Mouse (Mus musculus) thymus, adult 2 months (tissue): ENCODE results near the gene Thrsp. TPM values are rescaled to one million over a fixed set of nuclear protein-coding genes. Genes with fewer than 3 reads are reported as not detected.
A peak's percentile ranks its signal among the peaks of the same experiment; 100 is the strongest.
"Not testable (repeated sequence)": the region's sequence is repeated elsewhere in the genome, so short reads cannot be mapped to it uniquely, and the experiment has no call there.

Experiments used
- DNase-seq: peaks from one replicate; pipeline ENCODE4 v3.0.0; 2021
- H3K27ac ChIP-seq: fragments of 200-500 bp; 2 replicates; pipeline ENCODE4 v1.5.1; 2012; ENCODE audit warnings: low read length, control low read depth; ENCODE audit not compliant: control insufficient read depth, insufficient read depth
- H3K27me3 ChIP-seq: fragments of 200-500 bp; 2 replicates; pipeline ENCODE4 v1.6.1; 2012; ENCODE audit warnings: mild to moderate bottlenecking, low read length, moderate library complexity, mixed read lengths; ENCODE audit not compliant: control insufficient read depth, insufficient read depth
- H3K36me3 ChIP-seq: fragments of 200-500 bp; 2 replicates; pipeline ENCODE4 v1.6.1; 2012; ENCODE audit warnings: mild to moderate bottlenecking, low read length, moderate library complexity; ENCODE audit not compliant: control insufficient read depth, insufficient read depth
- H3K4me1 ChIP-seq: fragments of 200-500 bp; replicated peaks from 2 replicates; pipeline ENCODE4 v1.6.1; 2012; ENCODE audit warnings: low read length; ENCODE audit not compliant: control insufficient read depth, insufficient read depth
- H3K4me3 ChIP-seq: fragments of 200-500 bp; 2 replicates; pipeline ENCODE4 v1.5.1; 2012; ENCODE audit warnings: mild to moderate bottlenecking, low read length, control low read depth, moderate library complexity; ENCODE audit not compliant: control insufficient read depth, insufficient read depth
- CTCF ChIP-seq: fragments of 200-500 bp; IDR thresholded peaks from 2 replicates; pipeline ENCODE4 v1.5.1; 2012; ENCODE audit warnings: mild to moderate bottlenecking, control low read depth, low read length, moderate library complexity, borderline replicate concordance; ENCODE audit not compliant: control insufficient read depth, poor library complexity, insufficient read depth; ENCODE audit errors: extremely low read depth
- POLR2A ChIP-seq: fragments of 200-500 bp; IDR thresholded peaks from 2 replicates; pipeline ENCODE4 v1.6.1; 2012; ENCODE audit warnings: mild to moderate bottlenecking, low read length, control low read depth, moderate library complexity; ENCODE audit not compliant: control insufficient read depth, poor library complexity, insufficient read depth; ENCODE audit errors: extremely low read depth
- WGBS: fragments of 180-500 bp; shearing (Covaris S2); methylation state at CpG from one replicate; pipeline ENCODE4 v1.1.7; 2018; 5-methylcytosine and 5-hydroxymethylcytosine counted together
- polyA plus RNA-seq: library from polyadenylated mRNA; depleted of rRNA; stranded (reverse); fragments of >200 nt; gene quantifications from 2 replicates; pipeline ENCODE4 v1.2.3, GENCODE M21; 2012

The Thrsp gene
- polyA plus RNA-seq, 1 experiment = 116 TPM

GRCm38 (mm10) chr7:97447050-97447531 lies 29.6 kb upstream of the Thrsp start:
- no peak for TF ChIP-seq CTCF
- no peak for TF ChIP-seq POLR2A
- WGBS = 25% methylated on average over 6 of the region's 6 CpGs
- no peak overlapping the region for H3K4me3 ChIP-seq
- 0 out of 2 replicates have a peak overlapping the region, but pooled peaks have one; percentile 7 for H3K27ac ChIP-seq
- no peaks in the 10 kb centered on the region for H3K36me3 ChIP-seq
- DNase-seq = peak; percentile 17
- peaks cover 17% of the 10 kb centered on the region for H3K4me1 ChIP-seq
- H3K27me3 ChIP-seq = no peaks in the 10 kb centered on the region

- no peaks in the 10 kb centered on the region for H3K36me3 ChIP-seq
- no peak overlapping the region for H3K27ac ChIP-seq
- H3K4me3 ChIP-seq = no peak overlapping the region
- H3K27me3 ChIP-seq = no peaks in the 10 kb centered on the region
- H3K4me1 ChIP-seq = peaks cover 14% of the 10 kb centered on the region
- DNase-seq = peak; percentile 40
- 1% methylated on average over 6 of the region's 6 CpGs for WGBS
- TF ChIP-seq CTCF (no peak), POLR2A (no peak)
Measured at GRCm38 (mm10) chr7:97446171-97446925, 28.8 kb upstream of the Thrsp start.

GRCm38 (mm10) chr7:97438986-97439385 lies 21.5 kb upstream of the Thrsp start:
- Histone ChIP-seq H3K4me1 (no peaks in the 10 kb centered on the region; the same call in 1 of the 2 replicates), H3K27me3 (no peaks in the 10 kb centered on the region), H3K27ac (no peak overlapping the region), H3K36me3 (no peaks in the 10 kb centered on the region), H3K4me3 (no peak overlapping the region)
- TF ChIP-seq CTCF (no peak), POLR2A (no peak)
- DNase-seq = no peak

- Histone ChIP-seq H3K4me3 (no peak overlapping the region), H3K27me3 (no peaks in the 10 kb centered on the region), H3K4me1 (0 out of 2 replicates have a peak, but pooled peaks cover 3% of the 10 kb centered on the region), H3K27ac (no peak overlapping the region), H3K36me3 (no peaks in the 10 kb centered on the region)
- TF ChIP-seq POLR2A = no peak
- no peak for TF ChIP-seq CTCF
- 80% methylated on average over 10 of the region's 10 CpGs for WGBS
- no peak for DNase-seq
Measured at GRCm38 (mm10) chr7:97434517-97434916, 17.0 kb upstream of the Thrsp start.

GRCm38 (mm10) chr7:97433517-97433916 lies 16.0 kb upstream of the Thrsp start:
- not testable (repeated sequence) for H3K36me3 ChIP-seq, H3K27me3 ChIP-seq, DNase-seq, H3K4me1 ChIP-seq, H3K27ac ChIP-seq, H3K4me3 ChIP-seq
- 96% methylated on average over 3 of the region's 3 CpGs for WGBS

- 25% methylated on average over 5 of the region's 5 CpGs for WGBS
- Histone ChIP-seq H3K27me3 (no peaks in the 10 kb centered on the region), H3K4me1 (0 out of 2 replicates have a peak, but pooled peaks cover 3% of the 10 kb centered on the region), H3K4me3 (no peak overlapping the region), H3K36me3 (no peaks in the 10 kb centered on the region), H3K27ac (no peak overlapping the region)
- DNase-seq = no peak
- no peak for TF ChIP-seq CTCF
Measured at GRCm38 (mm10) chr7:97429705-97430104, 12.2 kb upstream of the Thrsp start.
